Mouse (Mus musculus): ENCODE data around the gene Arid3c. TPM values are rescaled to one million over a fixed set of nuclear protein-coding genes. Genes with fewer than 3 reads are reported as not detected.
"Not testable (repeated sequence)": the region's sequence is repeated elsewhere in the genome, so short reads cannot be mapped to it uniquely, and the experiment has no call there.

Arid3c gene
- total and polyA plus RNA-seq, 2 experiments from 2014 or later = 0.15 TPM; not detected in 1

DNA sequence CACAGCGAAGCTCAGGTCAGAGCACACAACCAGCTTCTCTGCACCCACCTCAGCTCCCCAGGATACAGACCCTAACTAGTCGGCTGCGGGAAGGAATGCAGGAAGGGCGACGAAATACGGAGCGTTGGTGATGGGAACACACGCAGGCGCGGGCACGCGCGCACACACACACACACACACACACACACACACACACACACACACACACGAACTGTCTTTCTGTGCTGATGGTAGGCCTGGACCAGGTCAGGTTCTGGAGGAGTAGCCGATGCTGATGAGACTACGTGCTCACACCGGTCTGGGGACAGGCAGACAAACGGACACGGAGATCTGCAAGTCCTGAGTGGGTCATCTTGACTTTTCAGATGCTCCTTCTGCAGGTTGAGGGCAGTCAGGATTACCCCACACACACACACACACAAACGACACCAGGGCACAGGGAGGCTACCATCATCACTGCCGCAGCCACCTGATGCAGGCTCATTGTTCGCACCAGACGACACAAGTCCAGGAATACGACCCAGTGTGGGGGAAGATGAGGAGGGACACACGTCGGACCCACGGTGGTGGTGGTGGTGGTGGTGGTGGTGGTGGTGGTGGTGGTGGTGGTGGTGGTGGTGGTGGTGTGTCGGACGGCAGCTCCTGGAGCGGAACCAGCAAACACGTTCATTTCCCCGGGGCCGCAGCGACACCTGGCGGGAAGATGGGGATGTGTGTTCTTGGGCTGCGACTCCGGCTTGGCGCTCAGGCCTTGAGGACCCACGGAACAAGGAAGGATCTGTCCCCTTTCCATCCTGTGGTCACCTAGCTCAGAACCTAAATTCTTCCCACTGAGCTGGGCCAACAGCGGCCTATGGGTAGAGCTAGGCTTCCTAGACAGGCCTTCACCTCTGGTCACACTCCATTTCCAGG is 33.8 kb downstream of the Arid3c start, which contains the start of gene Cntfr:
TSS of gene Cntfr (minus strand) at position 160 of the 912 bp plus-strand sequence.
- TF ChIP-seq CTCF (IDR thresholded peaks at IDR 0.05; ENCODE audit: low read depth) = peak; percentile 82
- H3K27me3 ChIP-seq (ENCODE audit: insufficient read depth, low read length); H3K4me1 ChIP-seq (ENCODE audit: insufficient read depth); H3K9me3 ChIP-seq (ENCODE audit: low read length); H3K27ac ChIP-seq (ENCODE audit: low read depth, low read length); ATAC-seq; H3K36me3 ChIP-seq (ENCODE audit: insufficient read depth); H3K9ac ChIP-seq; H3K4me3 ChIP-seq (ENCODE audit: low read depth, low read length): not testable (repeated sequence)
- WGBS = 22% methylated on average over 28 of the region's 40 CpGs
- H3K4me2 ChIP-seq (ENCODE audit: low read depth) = peak within 1 kb of the TSS; percentile 24; the same call in 1 of the 2 replicates
- DNase-seq = peak; percentile 82

DNA sequence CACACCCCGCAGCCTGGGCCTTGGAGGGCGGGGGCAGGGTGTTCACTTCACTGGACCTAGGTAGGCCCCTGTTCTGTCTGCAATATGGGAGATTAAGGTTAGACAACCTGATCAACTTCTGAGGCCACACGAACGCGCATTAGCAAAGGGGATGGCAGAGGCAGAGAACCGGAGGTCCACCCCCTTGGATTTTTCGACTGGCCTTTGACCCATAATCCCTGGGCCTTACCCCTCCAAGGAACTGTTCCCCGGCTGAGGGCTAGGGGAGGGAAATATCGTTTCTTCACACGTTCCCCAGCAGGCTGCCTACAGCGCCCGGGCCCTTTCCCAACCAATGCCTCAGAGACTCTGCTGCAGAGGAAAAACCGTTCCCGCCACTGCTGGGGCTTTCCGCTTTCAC is 34.5 kb downstream of the Arid3c start:
- ATAC-seq; DNase-seq; H3K36me3 ChIP-seq (ENCODE audit: insufficient read depth); H3K9ac ChIP-seq; H3K9me3 ChIP-seq (ENCODE audit: low read length); H3K27me3 ChIP-seq (ENCODE audit: insufficient read depth, low read length); H3K4me3 ChIP-seq (ENCODE audit: low read depth, low read length); H3K27ac ChIP-seq (ENCODE audit: low read depth, low read length); H3K4me2 ChIP-seq (ENCODE audit: low read depth); H3K4me1 ChIP-seq (ENCODE audit: insufficient read depth): not testable (repeated sequence)
- 15% methylated on average over 12 of the region's 15 CpGs for WGBS

DNA sequence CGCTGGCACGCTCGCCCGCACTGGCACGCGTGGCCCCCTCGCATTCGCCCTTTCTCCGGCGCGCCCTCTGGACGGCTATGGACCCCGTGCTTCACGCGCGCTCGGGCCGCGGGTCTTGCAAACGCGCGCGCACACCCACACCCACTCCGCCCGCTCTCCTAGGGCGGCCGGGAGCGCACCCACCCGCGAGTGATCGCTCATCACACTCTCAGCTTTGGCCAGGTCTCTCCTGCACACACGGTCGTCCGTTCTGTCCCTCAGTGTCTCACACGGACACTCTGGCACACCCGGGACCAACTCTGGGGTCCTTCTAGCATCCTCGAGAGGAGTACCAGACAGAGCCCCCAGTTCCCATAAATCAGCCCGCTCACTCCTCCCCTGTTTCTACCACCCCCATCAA is 35.1 kb downstream of the Arid3c start:
- not testable (repeated sequence) for H3K27ac ChIP-seq (ENCODE audit: low read depth, low read length); H3K9ac ChIP-seq; H3K27me3 ChIP-seq (ENCODE audit: insufficient read depth, low read length); H3K36me3 ChIP-seq (ENCODE audit: insufficient read depth); H3K9me3 ChIP-seq (ENCODE audit: low read length); H3K4me1 ChIP-seq (ENCODE audit: insufficient read depth); ATAC-seq; DNase-seq
- Histone ChIP-seq H3K4me2 (ENCODE audit: low read depth) (peak overlapping the region; percentile 24; the same call in 1 of the 2 replicates), H3K4me3 (ENCODE audit: low read depth, low read length) (0 out of 2 replicates have a peak overlapping the region, but pooled peaks have one; percentile 16)
- WGBS = 2% methylated on average over 14 of the region's 38 CpGs

DNA sequence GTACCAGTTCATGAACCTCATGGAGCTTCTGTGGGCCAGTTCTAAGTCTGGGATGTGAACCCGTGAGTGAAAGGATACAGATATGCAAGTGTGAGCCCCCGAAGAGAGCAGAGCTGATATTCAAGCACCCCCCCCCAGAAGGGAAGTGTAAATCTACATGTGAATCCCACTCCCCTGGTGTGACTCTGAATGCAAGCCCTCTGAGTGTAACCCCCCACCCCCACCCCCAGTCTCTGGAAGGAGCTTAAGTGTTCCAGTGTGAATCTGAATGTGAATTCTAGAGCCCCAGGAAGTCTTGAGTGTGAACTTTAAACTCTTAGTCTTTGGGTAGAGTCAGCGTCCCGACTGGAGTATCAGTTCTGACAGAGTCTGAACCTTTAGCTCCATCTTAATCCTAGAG is 37.4 kb downstream of the Arid3c start:
- not testable (repeated sequence) for H3K27me3 ChIP-seq (ENCODE audit: insufficient read depth, low read length)

DNA sequence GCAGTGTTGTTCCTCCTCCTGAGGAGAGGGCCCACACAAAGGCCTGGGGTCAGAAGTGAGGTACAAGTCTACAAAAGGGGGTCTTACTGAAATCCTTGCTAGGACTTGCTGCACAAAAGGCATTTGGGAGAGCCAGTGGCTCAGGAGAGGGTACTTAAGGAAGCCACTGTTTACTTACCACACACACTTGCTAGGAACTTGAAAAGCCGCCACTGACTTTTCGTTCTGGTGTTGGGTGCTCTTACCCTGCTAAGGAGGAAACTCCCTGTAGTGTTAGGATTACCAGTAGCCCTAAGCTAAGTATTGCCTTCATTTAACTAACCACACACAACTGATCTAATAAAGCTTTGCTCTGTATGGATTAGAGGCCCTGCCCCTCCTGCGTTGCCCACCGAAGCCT is 40.9 kb downstream of the Arid3c start:
- not testable (repeated sequence) for H3K27ac ChIP-seq (ENCODE audit: low read depth, low read length); H3K4me2 ChIP-seq (ENCODE audit: low read depth); H3K27me3 ChIP-seq (ENCODE audit: insufficient read depth, low read length); H3K4me3 ChIP-seq (ENCODE audit: low read depth, low read length); H3K9me3 ChIP-seq (ENCODE audit: low read length); H3K9ac ChIP-seq; DNase-seq; H3K4me1 ChIP-seq (ENCODE audit: insufficient read depth); ATAC-seq; H3K36me3 ChIP-seq (ENCODE audit: insufficient read depth)
- no CpG with 5 or more reads among the region's 4 CpGs for WGBS

More for the DNA sequence above, 37.4 kb downstream of the Arid3c start:
- H3K27ac ChIP-seq (ENCODE audit: low read depth, low read length); H3K9ac ChIP-seq; H3K36me3 ChIP-seq (ENCODE audit: insufficient read depth); H3K4me1 ChIP-seq (ENCODE audit: insufficient read depth); ATAC-seq; H3K9me3 ChIP-seq (ENCODE audit: low read length); DNase-seq; H3K4me3 ChIP-seq (ENCODE audit: low read depth, low read length): not testable (repeated sequence)
- whole genome bisulfite sequencing = 6% methylated on average over 4 of the region's 4 CpGs
- peak overlapping the region; percentile 17 for H3K4me2 ChIP-seq (ENCODE audit: low read depth)

DNA sequence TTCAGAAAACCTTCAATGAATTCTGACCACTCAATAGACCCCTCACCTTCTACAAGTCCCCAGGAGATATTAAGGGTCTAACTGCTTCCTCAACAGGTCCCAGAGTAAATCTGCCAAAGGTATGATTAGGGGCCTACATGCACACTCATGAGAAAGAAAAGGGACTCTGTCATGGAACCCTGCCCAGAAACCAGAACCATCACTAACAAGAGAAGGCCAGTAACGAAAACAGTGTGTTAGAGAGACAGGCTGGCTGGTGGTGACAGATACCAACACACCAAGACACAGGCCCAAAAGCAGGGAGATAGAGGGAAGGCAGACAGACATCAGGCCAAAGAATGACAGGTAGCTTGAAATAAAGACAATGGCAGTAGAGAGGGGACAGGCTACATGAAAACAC is 42.4 kb downstream of the Arid3c start:
- H3K4me3 ChIP-seq (ENCODE audit: low read depth, low read length); H3K27ac ChIP-seq (ENCODE audit: low read depth, low read length); H3K27me3 ChIP-seq (ENCODE audit: insufficient read depth, low read length); ATAC-seq; H3K4me1 ChIP-seq (ENCODE audit: insufficient read depth); DNase-seq; H3K36me3 ChIP-seq (ENCODE audit: insufficient read depth); H3K9me3 ChIP-seq (ENCODE audit: low read length); H3K4me2 ChIP-seq (ENCODE audit: low read depth); H3K9ac ChIP-seq: not testable (repeated sequence)
- 37% methylated on average over 1 of the region's 1 CpGs for WGBS

DNA sequence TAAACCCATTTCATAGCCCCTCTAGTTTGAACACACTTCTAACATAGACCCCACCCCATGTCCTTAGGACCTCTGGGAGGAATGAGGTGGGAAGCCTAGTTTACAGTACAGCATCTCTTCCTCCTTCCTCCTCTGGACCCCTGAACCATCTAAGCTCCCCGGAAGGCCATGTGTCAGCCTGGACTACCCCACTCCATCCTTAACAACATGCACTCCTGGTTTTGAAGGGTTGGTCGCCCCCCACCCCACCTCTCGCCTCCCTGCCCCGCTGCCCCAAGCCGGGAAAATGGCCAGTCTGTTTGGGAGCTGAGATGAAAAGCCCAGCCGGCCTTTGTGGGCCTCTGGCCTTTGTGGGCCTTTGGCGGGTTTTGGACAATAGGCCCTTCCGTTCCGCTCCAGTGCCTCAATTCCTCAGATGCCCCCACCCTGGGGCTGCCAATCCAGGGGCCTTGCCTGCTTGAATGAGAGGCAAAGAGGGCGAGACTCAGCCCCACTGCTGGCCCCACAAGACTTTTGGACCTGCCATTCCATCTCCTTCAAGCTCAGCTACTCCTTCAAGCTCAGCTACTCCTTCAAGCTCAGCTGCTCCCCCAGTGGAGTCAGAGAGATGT is 45.0 kb downstream of the Arid3c start:
- H3K9ac ChIP-seq; H3K4me3 ChIP-seq (ENCODE audit: low read depth, low read length); ATAC-seq; H3K27ac ChIP-seq (ENCODE audit: low read depth, low read length); H3K27me3 ChIP-seq (ENCODE audit: insufficient read depth, low read length); H3K9me3 ChIP-seq (ENCODE audit: low read length); H3K36me3 ChIP-seq (ENCODE audit: insufficient read depth); H3K4me1 ChIP-seq (ENCODE audit: insufficient read depth); H3K4me2 ChIP-seq (ENCODE audit: low read depth); DNase-seq: not testable (repeated sequence)
- WGBS = 16% methylated on average over 9 of the region's 10 CpGs

DNA sequence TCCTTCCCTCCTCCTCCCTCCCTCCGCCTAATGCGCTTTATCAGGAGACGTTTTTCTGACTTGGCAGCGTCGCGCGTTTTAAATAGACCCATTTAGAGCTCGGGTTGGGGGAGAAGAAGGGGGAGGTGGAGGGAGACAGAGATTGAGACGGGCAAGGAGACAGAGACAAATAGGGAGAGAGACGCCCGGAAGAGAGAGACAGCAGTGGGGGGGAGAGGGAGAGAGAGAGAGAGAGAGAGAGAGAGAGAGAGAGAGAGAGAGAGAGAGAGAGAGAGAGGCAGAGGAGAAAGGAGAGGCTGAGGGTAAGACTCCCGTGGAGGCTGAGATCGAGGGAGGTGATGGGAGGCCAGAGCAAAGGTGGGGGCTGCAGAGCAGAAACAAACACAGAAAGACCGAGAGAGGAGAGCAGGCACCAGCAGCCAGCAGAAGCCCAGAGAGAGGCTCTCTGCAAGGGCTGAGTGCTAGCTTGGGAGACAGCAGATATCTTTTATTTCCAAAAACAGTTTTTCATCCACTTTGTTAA is 46.0 kb downstream of the Arid3c start:
- H3K9ac ChIP-seq; H3K4me1 ChIP-seq (ENCODE audit: insufficient read depth); H3K36me3 ChIP-seq (ENCODE audit: insufficient read depth); H3K4me3 ChIP-seq (ENCODE audit: low read depth, low read length); ATAC-seq; H3K9me3 ChIP-seq (ENCODE audit: low read length); H3K27ac ChIP-seq (ENCODE audit: low read depth, low read length); DNase-seq; H3K27me3 ChIP-seq (ENCODE audit: insufficient read depth, low read length): not testable (repeated sequence)
- 0% methylated on average over 12 of the region's 14 CpGs for WGBS
- peak overlapping the region; percentile 41 for H3K4me2 ChIP-seq (ENCODE audit: low read depth)

DNA sequence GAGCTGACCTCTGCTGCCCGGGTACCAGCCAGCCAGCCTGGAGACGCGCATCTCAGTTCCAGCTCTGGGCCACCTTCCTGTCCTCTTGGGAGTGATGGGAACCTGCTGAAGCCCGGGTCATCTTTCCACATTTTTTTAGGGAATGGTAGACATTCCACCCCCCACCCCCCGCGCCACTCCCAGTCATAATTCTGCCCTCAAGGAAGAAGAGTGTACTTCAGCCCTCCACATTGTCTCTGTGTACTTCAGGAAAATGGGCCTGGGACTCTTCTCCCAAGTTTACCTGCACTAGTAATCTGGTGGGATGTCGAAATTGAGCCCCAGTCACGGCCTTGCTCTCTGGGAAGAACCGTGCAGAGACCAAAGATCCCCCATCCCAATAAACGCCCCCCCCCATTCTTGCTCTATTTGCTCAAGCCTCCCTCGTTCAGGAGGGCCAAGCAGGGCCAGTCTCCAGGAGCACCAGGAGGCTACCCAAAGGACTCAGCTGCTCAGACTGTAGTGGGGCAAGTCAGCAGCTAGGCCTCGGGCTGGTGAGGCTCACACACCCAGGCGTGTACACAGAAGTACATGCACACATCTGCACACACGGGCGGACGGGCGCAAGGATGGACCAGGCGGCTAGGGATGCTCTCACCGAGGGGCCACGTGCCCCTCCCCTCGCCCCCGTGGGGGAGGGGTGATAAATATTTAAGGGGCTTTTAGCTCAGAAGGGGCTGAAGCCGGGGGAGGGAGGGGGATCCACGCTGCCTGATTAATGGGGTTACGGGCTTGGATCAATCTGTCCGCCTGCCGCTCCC is 46.6 kb downstream of the Arid3c start:
- not testable (repeated sequence) for H3K27ac ChIP-seq (ENCODE audit: low read depth, low read length); H3K27me3 ChIP-seq (ENCODE audit: insufficient read depth, low read length)

More for the DNA sequence above, 46.6 kb downstream of the Arid3c start:
- DNase-seq; H3K4me1 ChIP-seq (ENCODE audit: insufficient read depth); H3K9me3 ChIP-seq (ENCODE audit: low read length); H3K4me3 ChIP-seq (ENCODE audit: low read depth, low read length); H3K36me3 ChIP-seq (ENCODE audit: insufficient read depth); H3K9ac ChIP-seq: not testable (repeated sequence)
- H3K4me2 ChIP-seq (ENCODE audit: low read depth) = peak overlapping the region; percentile 41
- 3% methylated on average over 20 of the region's 27 CpGs for WGBS
- ATAC-seq = peak; percentile 14; the same call in 1 of the 2 replicates
